Mouse (Mus musculus) testis, postnatal 10 days (tissue): ENCODE measurements around the gene Rnase9.
"Not testable (repeated sequence)": the region's sequence is repeated elsewhere in the genome, so short reads cannot be mapped to it uniquely, and the experiment has no call there.

Experiments
- DNase-seq: peaks from one replicate; pipeline ENCODE4 v3.0.0; 2021; ENCODE audit warnings: low spot score

The Rnase9 gene

GRCm38 (mm10) chr14:51050063-51050462, 8.4 kb upstream of the Rnase9 start, which contains the start of gene Rnase11:
Gene Rnase11, minus strand, starts transcription at chr14:51050163.
- DNase-seq, result no peak

DNA sequence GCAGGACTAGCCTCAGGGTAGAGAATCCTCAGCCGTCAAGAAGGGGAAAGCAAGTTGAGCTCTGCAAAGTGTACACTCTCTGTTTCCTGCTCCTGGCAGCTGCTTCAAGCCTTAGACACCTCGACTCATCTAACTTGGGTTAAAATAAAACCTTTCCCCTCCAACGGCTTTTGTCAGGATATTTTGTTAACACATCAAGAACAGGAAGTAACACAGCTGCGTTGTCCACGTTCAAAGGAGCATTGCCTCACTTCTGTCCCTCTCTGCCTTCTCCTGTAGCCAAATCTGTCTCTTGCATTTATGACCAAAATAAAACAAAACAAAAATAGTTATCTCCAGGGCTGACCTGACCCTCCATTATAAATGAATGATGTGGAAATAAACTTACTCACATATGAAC, 6.2 kb upstream of the Rnase9 start:
- no peak for DNase-seq

GRCm38 (mm10) chr14:51036214-51036613, 5.5 kb downstream of the Rnase9 start:
- no peak for DNase-seq

DNA sequence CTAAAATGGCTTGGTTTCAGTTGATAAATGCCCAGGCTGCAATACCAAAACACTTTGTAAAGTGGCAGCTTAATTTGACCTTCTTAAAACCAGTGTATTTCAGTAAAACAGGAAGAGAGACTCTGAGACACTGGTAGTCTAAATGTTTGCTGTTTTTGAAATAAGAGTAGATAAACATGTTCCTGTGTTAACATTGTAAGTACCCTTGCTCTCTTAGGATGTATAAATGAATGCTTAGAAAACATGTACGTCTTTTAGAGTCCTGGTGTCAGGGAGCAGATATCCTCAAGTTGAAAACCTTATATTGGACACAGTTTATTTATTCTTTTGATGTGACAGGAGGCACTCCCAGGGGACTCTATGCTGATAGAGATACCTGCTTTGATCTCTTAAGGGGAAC, 6.5 kb downstream of the Rnase9 start:
- no peak for DNase-seq

DNA sequence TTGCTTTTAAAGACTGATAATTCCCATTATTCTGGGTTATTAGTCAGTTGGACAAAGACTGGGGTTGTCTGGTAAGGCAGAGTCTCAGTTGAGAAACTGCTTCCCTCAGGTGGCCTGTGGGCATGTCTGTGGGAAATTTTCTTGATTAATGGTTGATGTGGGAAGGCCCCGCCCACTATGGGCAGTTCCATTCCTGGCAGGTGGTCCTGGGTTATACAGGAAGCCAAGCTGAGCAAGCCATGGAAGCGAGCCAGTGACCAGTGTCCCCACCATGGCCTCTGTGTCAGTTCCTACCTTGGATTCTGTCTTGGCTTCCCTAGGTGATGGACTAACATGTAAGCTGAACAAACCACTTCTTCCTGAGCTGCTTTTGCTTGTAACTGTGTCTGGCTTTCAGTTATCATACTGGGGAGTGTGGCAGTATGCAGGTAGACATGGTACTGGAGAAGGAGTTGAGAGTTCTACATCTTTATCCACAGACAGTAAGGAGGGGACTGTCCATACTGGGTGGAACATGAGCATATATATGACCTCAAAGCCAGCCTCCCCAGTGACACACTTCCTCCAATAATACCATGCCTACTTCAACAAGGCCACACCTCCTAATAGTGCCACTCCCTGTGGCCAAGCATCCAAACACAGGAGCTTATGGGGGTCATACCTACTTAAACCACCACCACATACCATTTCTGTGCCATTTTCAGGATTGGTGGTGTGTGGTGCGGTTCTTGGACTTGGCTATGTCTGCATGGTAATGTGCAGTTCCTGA, 14.1 kb downstream of the Rnase9 start:
- peak; percentile 45 for DNase-seq

DNA sequence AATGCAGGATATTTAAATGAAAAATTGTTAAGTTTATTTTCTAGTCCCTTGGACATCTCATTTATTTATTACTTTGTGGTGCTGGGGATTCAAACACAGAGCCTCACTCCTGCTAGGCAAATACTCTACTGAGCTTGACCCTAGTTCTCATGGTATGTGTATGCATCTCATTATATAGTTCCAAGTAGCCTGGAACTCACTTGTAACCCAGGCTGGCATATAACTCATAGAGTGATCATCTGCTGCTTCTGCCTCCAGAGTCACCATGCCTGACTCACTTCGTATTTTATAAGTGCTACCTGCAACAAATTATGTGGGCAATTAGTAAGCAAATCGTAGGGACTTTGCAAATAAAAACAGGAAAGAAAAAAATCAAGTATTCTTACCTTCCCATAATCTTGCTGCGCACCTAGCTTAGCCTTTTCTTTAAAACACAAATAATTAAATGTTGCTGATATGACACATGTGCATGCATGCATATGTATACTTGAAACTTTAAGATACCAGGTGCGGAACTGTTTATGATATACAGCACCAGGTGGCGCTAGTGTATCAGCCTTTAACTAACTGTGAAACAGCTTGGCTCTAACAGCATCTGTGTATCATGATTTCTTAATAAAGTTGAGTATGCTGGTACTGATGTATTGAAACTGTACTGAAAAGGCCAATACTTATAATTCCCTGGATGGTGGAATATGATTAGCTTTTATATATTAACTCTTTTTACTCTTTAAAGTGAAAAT, 15.1 kb downstream of the Rnase9 start:
- DNase-seq, result peak; percentile 64

DNA sequence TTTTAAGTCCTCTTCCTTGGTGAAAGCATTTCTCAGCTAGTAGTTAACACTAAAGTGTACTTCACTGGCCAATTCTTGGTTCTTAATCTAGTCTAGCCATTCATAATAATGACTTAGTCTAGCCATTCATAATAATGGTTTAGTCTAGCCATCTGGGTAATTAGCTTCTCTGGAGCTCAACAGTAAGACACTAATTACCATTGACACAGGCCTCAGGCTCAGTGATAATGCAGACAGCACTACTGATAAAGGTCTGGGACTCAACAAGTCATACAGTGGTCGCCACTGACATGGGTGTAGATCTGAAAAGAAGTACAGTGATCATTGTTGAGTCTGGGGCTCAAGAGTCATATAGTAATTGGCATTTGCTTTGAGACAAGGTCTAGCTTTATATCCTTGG, 16.8 kb downstream of the Rnase9 start:
- DNase-seq, result no peak

DNA sequence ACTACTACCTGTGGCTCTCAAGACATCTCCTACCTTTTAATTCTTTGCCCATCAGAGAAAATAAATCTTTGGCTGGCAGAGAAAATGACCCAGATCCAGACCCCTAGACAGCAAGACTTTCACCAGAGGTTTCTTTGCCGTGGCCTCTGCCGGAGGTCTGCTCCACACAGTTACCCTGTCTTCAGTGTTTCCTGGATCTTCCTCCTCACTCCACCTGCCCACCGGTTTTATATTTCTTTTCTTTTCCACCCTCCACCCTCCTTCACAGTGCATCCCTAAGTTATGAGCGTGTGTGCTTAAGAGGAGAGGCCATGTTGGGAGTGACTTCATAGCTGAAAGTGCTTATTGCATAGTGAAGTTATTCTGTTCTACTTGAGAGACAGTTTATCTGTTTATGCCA, 18.2 kb downstream of the Rnase9 start:
- DNase-seq, result no peak

DNA sequence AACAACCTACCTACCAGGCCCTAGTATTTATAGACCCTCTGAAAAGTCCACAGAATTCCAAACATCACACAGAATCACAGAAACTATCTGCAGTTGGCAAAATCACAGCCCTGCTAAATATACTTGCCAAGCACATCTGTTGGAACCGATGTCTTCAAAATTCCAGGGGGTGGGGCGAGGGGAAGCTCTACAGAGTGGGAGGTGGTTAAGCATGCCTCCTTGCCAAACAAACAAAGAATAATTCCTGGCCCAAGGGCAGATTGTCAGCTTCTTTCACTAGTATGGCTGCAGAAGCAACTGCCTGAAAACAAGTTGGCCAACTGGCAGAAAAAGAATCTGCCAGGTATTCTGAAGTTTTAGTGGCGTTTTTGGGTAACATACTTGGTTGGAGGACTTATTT, 24.4 kb downstream of the Rnase9 start:
- DNase-seq, result peak; percentile 43

DNA sequence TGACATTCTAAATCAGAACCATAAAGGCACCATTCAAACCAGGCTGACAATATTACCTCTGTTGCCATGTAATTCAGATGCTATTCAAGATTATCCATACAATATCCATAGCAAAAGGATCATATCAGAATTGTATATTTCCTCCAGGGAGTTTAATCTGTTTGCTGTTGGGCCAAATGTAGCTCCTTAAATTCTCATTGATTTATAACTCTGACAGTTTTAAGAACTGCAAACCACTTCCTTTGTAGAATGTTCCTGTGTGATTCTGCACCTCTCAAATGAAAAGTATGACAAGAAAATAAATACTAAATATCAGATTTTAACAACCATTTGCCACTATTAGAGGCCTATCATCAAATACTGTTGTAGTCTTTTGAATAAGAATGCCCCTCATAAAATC, 25.9 kb downstream of the Rnase9 start:
- DNase-seq, result no peak

DNA sequence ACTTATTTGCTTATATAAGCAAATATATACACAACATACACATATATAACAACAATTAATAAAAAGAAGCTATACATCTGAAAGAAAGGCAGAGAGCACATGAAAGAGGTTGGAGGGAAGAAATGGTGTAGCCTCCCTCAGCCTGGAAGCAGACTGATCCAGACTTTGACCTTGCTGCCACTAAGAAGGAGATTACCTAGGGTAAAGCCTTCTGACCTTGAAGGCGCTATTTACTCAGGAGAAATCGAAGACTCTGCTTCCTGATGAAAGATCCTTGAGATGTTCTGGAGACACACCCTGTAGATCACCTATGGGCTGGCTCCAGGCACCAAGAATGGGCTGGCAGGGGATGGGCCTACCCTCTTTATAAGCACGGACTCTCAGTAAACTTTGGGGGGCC, 26.9 kb downstream of the Rnase9 start:
- DNase-seq, result not testable (repeated sequence)

DNA sequence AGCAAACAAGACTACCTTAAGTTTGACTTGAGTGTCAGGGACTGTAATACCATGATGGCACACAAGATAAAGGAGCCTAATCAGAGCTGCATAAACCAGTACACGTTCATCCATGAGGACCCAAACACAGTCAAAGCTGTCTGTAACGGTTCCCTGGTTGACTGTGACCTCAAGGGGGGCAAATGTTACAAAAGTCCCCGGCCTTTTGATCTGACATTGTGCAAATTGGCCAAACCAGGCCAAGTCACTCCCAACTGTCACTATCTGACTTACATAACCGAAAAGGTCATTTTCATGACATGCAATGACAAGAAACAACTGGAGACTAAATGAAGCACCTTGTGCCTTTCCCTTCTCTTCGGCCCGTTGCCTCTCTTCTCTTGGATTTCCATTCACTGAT, 32.1 kb downstream of the Rnase9 start:
- DNase-seq, result no peak

DNA sequence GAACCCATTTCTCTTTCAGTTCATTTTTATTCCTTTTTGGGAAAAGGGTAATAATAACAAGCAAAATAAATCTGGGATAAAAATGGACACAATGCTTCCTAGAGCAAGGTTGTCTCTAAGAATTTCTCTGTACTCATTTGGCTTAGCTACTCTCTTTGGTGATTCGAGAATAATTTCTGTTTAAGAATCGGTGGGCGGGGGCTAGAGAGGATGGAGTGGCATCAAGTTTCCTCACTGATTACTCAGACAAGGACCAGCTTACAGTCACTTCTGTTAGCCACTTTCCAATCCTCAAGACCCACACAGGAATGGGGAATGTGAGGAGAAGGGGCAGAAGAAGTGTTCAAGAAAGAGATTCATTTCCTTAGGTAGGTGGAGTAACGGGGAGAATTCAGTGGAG, 32.9 kb downstream of the Rnase9 start:
- DNase-seq, result no peak

DNA sequence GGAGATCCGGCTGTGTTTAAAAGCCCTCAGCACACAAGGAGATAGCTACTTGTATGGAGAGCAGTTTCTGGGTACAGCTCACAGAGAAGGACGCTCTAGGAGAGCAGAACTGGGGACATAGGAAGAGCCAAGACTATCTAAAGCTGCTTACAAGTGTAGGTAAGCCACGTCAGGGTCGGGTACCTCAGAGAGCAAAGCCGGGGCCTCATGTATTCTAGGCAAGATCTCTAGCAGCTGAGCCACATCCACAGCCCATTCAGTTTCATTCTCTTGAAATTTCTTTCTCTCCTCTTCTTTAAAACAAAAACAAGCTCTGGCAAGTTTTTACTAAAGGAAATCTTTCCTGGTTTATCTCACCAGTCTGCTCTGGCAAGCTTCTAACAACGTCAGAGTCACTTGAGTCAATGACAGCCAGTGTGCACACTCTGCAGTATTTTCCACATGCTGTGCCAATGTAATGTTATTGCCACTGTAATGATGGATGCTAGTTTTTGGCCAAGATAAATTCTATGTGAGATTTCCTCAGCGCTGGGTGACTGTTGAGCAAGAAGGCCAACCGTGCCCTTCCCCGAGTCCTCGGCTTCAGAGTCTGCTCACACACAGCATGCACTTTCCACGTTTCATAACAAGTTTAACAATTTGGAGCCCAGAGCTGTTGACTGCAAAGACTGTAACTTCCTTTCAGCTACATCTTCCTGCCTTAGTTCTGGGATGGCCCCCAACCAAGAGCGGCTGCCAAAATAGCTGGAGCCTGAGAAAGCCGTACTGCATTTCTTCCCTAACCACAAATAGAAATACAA, 33.6 kb downstream of the Rnase9 start:
- no peak for DNase-seq

- no peak for DNase-seq
These were observed 34.4 kb downstream of the Rnase9 start, which contains the start of gene Rnase10 for GRCm38 (mm10) chr14:51007152-51007801. Gene Rnase10, plus strand, starts transcription at chr14:51007751.

- no peak for DNase-seq
These were observed 43.5 kb downstream of the Rnase9 start for GRCm38 (mm10) chr14:50997999-50998666.

DNA sequence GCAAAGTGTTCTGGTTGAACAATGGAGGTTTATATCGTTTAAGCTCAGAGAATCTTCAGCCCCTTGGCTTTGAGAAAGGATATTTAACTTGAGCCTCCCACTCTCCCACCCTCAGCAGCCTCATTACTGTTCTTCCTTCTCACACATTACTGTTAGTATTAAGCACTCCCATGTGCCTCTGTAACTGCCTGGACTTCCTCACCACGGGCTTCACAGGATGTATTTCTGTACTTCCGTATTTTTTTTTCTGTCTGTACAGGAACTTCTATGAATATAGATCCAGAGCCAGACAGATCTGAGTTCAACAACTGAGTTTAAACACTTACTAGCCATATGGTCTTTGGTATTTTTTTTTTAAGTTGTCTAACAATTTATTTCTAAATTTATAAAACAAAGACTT, 44.6 kb downstream of the Rnase9 start:
- no peak for DNase-seq

DNA sequence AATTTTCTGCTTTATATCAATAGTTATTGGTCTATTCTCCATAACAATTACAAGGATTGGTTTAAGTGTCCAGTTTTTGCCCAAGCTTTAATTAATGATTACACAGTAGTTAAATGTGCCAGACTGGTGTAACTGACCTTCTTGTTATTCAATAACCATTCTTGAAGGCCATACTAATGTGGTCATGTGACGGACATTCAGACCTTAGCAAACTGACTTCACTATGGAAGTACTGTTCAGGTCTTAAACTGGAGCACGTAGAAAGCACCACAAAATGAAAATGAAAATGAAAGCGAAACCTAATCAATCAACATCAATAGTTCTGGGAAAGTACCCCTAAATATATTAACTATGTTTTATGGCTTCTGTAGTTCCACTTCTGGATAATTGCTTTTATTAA, 50.6 kb downstream of the Rnase9 start:
- no peak for DNase-seq
